Mouse (Mus musculus) limb, embryonic 14.5 days (tissue): ENCODE results near the gene Tekt5. TPM values are rescaled to one million over a fixed set of nuclear protein-coding genes. Genes with fewer than 3 reads are reported as not detected.

Source experiments
- ATAC-seq: fragments of 200-750 bp; cut with Nextera tagmentation; 2 replicates; pipeline ENCODE4 v1.8.0; 2017; ENCODE audit warnings: low read depth, moderate number of reproducible peaks, moderate TSS enrichment; ENCODE audit not compliant: low FRiP score
- DNase-seq: peaks from one replicate; pipeline ENCODE4 v3.0.0-alpha.2; 2015; ENCODE audit warnings: low spot score
- H3K27ac ChIP-seq: fragments of 300-500 bp; sonication (generic); replicated peaks from 2 replicates; pipeline ENCODE4 v1.5.1; 2014; ENCODE audit warnings: low read depth, mild to moderate bottlenecking, low read length, moderate library complexity, mixed read lengths
- H3K27me3 ChIP-seq: fragments of 300-500 bp; sonication (generic); 2 replicates; pipeline ENCODE4 v1.6.1; 2014; ENCODE audit warnings: low read length, mixed read lengths; ENCODE audit not compliant: control insufficient read depth, insufficient read depth
- H3K36me3 ChIP-seq: fragments of 300-500 bp; sonication (generic); 2 replicates; pipeline ENCODE4 v1.6.1; 2014; ENCODE audit warnings: mild to moderate bottlenecking, low read length, moderate library complexity, mixed read lengths; ENCODE audit not compliant: control insufficient read depth, insufficient read depth
- H3K4me1 ChIP-seq: fragments of 300-500 bp; sonication (generic); 2 replicates; pipeline ENCODE4 v1.6.1; 2014; ENCODE audit warnings: antibody characterized with exemption, low read length, mixed read lengths; ENCODE audit not compliant: control insufficient read depth, insufficient read depth
- H3K4me2 ChIP-seq: fragments of 300-500 bp; sonication (generic); replicated peaks from 2 replicates; pipeline ENCODE4 v1.6.1; 2014; ENCODE audit warnings: low read depth, mild to moderate bottlenecking, low read length, moderate library complexity; ENCODE audit not compliant: severe bottlenecking
- H3K4me3 ChIP-seq: fragments of 300-500 bp; sonication (generic); replicated peaks from 2 replicates; pipeline ENCODE4 v1.5.1; 2014; ENCODE audit warnings: low read length
- H3K9ac ChIP-seq: fragments of 300-500 bp; sonication (generic); 2 replicates; pipeline ENCODE4 v1.6.1; 2014; ENCODE audit warnings: mild to moderate bottlenecking, low read depth, low read length, moderate library complexity; ENCODE audit not compliant: severe bottlenecking
- H3K9me3 ChIP-seq: fragments of 300-500 bp; sonication (generic); 2 replicates; pipeline ENCODE4 v1.6.1; 2016; ENCODE audit warnings: low read length; ENCODE audit not compliant: control insufficient read depth
- POLR2A ChIP-seq: fragments of 200-500 bp; IDR thresholded peaks from 2 replicates; pipeline ENCODE4 v1.8.0; 2012; ENCODE audit warnings: inconsistent platforms, mild to moderate bottlenecking, moderate library complexity, borderline replicate concordance; ENCODE audit not compliant: insufficient read depth, insufficient read length; ENCODE audit errors: extremely low read depth
- WGBS: fragments of 180-500 bp; shearing (Covaris S2); extraction: QIAGEN DNeasy Blood & Tissue Kit; methylation state at CpG from one replicate; pipeline ENCODE4 v1.1.7; 2014; 5-methylcytosine and 5-hydroxymethylcytosine counted together
- polyA plus RNA-seq, 2 experiments: library from polyadenylated mRNA; depleted of rRNA in 1 of 2; stranded (reverse) in 1 of 2; unstranded in 1 of 2; fragments of >200 nt; fragmentation: Nextera tagmentation in 1 of 2; extraction: Ambion mirVana in 1 of 2; gene quantifications; 2 replicates each; pipeline versions ENCODE4 v1.2.1 to v1.2.3; 2012 to 2014

Gene Tekt5
- polyA plus RNA-seq, 2 experiments, result 1.4 to 2.0 TPM

- Histone ChIP-seq H3K4me3 (no peak overlapping the region), H3K4me2 (no peak overlapping the region), H3K36me3 (no peaks in the 10 kb centered on the region), H3K4me1 (no peaks in the 10 kb centered on the region; the same call in 1 of the 2 replicates), H3K27me3 (no peaks in the 10 kb centered on the region; the same call in 1 of the 2 replicates), H3K9ac (no peak overlapping the region), H3K27ac (no peak overlapping the region), H3K9me3 (no peaks in the 10 kb centered on the region)
- ATAC-seq, result no peak
- TF ChIP-seq POLR2A, result no peak
- WGBS, result 74% methylated on average over 5 of the region's 5 CpGs
- no peak for DNase-seq
These were observed 3.5 kb upstream of the Tekt5 start for GRCm38 (mm10) chr16:10398755-10399154.

- Histone ChIP-seq H3K4me1 (no peaks in the 10 kb centered on the region; the same call in 1 of the 2 replicates), H3K36me3 (no peaks in the 10 kb centered on the region), H3K27me3 (no peaks in the 10 kb centered on the region; the same call in 1 of the 2 replicates), H3K27ac (no peak overlapping the region), H3K4me2 (no peak overlapping the region), H3K9ac (no peak overlapping the region), H3K9me3 (no peaks in the 10 kb centered on the region), H3K4me3 (no peak overlapping the region)
- DNase-seq (no peak), ATAC-seq (no peak)
- WGBS, result 75% methylated on average over 9 of the region's 9 CpGs
- no peak for TF ChIP-seq POLR2A
These were observed 2.7 kb downstream of the Tekt5 start for GRCm38 (mm10) chr16:10392587-10392986.

GRCm38 (mm10) chr16:10388634-10389365 lies 6.5 kb downstream of the Tekt5 start:
- DNase-seq (no peak), ATAC-seq (no peak)
- Histone ChIP-seq H3K4me3 (no peak overlapping the region), H3K9me3 (no peaks in the 10 kb centered on the region), H3K27me3 (no peaks in the 10 kb centered on the region), H3K36me3 (no peaks in the 10 kb centered on the region), H3K4me2 (no peak overlapping the region), H3K4me1 (no peaks in the 10 kb centered on the region), H3K27ac (no peak overlapping the region), H3K9ac (no peak overlapping the region)
- WGBS, result 94% methylated on average over 6 of the region's 6 CpGs
- no peak for TF ChIP-seq POLR2A

- Histone ChIP-seq H3K27me3 (no peaks in the 10 kb centered on the region), H3K4me3 (no peak overlapping the region), H3K9ac (no peak overlapping the region), H3K4me2 (no peak overlapping the region), H3K4me1 (no peaks in the 10 kb centered on the region), H3K36me3 (no peaks in the 10 kb centered on the region), H3K9me3 (no peaks in the 10 kb centered on the region), H3K27ac (no peak overlapping the region)
- TF ChIP-seq POLR2A, result no peak
- ATAC-seq (no peak), DNase-seq (no peak)
- 81% methylated on average over 12 of the region's 12 CpGs for WGBS
These were observed 10.0 kb downstream of the Tekt5 start for GRCm38 (mm10) chr16:10385261-10385660.

- Histone ChIP-seq H3K27ac (no peak overlapping the region), H3K9ac (no peak overlapping the region), H3K9me3 (no peaks in the 10 kb centered on the region), H3K4me3 (no peak overlapping the region), H3K36me3 (no peaks in the 10 kb centered on the region), H3K4me2 (0 out of 2 replicates have a peak overlapping the region, but pooled peaks have one; percentile 13), H3K4me1 (no peaks in the 10 kb centered on the region), H3K27me3 (no peaks in the 10 kb centered on the region)
- ATAC-seq (no peak), DNase-seq (no peak)
- no peak for TF ChIP-seq POLR2A
- WGBS, result 61% methylated on average over 3 of the region's 3 CpGs
These were observed 10.7 kb downstream of the Tekt5 start for GRCm38 (mm10) chr16:10384544-10384943.
